Mouse (Mus musculus) left cerebral cortex, postnatal 10 days (tissue): ENCODE data around the gene Lmx1b. TPM values are rescaled to one million over a fixed set of nuclear protein-coding genes. Genes with fewer than 3 reads are reported as not detected.

Source experiments
- DNase-seq, 2 experiments: peaks; one replicate each; pipeline ENCODE4 v3.0.0; 2021 to 2022; ENCODE audit warnings: low spot score in 2 of 2, mixed read lengths in 1 of 2; ENCODE audit errors: extremely low spot score in 1 of 2
- intact Hi-C: fragments of 180-260 bp; cut with DNase I; formaldehyde crosslinking; loops from one replicate; pipeline ENCODE4 v1.15.1; 2025
- total RNA-seq, 2 experiments: library from RNA; stranded (reverse); gene quantifications; 2 replicates each; pipeline ENCODE4 v1.2.3; 2021

Gene Lmx1b
- total RNA-seq, 2 experiments from 2014 or later: 0.30 to 0.32 TPM

- DNase-seq: no peak
- intact Hi-C loops: no loop called here
Measured at GRCm38 (mm10) chr2:33646283-33646550, 5.9 kb upstream of the Lmx1b start.

GRCm38 (mm10) chr2:33645538-33646282, 5.4 kb upstream of the Lmx1b start:
- intact Hi-C loops: no loop called here
- no peak for DNase-seq

- intact Hi-C loops: loop anchor here (5.0 kb wide), 1 partner anchor 157 kb away; no protein-coding TSS in a partner anchor
- DNase-seq: peak in 1 of 2 experiments; percentile 21
Measured at GRCm38 (mm10) chr2:33643721-33644713, 3.7 kb upstream of the Lmx1b start.

- intact Hi-C loops: loop anchor here (5.0 kb wide), 1 partner anchor 156 kb away; no protein-coding TSS in a partner anchor
- DNase-seq: peak; percentile 37 to 75
Measured at GRCm38 (mm10) chr2:33642650-33643458, 2.5 kb upstream of the Lmx1b start.

GRCm38 (mm10) chr2:33641859-33642571, 1.7 kb upstream of the Lmx1b start:
- DNase-seq: no peak
- intact Hi-C loops: loop anchor here (5.0 kb wide), 1 partner anchor 155 kb away; no protein-coding TSS in a partner anchor

- peak in 1 of 2 experiments; percentile 60 for DNase-seq
- intact Hi-C loops: loop anchor here (5.0 kb wide), 1 partner anchor 154 kb away; no protein-coding TSS in a partner anchor
Measured at GRCm38 (mm10) chr2:33640978-33641858, 907 bp upstream of the Lmx1b start.

GRCm38 (mm10) chr2:33639301-33640170, 775 bp downstream of the Lmx1b start:
- peak in 1 of 2 experiments; percentile 43 for DNase-seq

GRCm38 (mm10) chr2:33638141-33638733, 2.1 kb downstream of the Lmx1b start:
- intact Hi-C loops: no loop called here
- DNase-seq: no peak

More at GRCm38 (mm10) chr2:33639301-33640170, 775 bp downstream of the Lmx1b start:
- intact Hi-C loops: loop anchor here (5.0 kb wide), 1 partner anchor 152 kb away; no protein-coding TSS in a partner anchor

- no peak for DNase-seq
- intact Hi-C loops: no loop called here
Measured at GRCm38 (mm10) chr2:33637288-33637687, 3.0 kb downstream of the Lmx1b start.

GRCm38 (mm10) chr2:33636628-33637188, 3.6 kb downstream of the Lmx1b start:
- intact Hi-C loops: no loop called here
- no peak for DNase-seq

- DNase-seq: peak in 1 of 2 experiments; percentile 17
- intact Hi-C loops: no loop called here
Measured at GRCm38 (mm10) chr2:33636117-33636521, 4.2 kb downstream of the Lmx1b start.

GRCm38 (mm10) chr2:33635323-33636116, 4.8 kb downstream of the Lmx1b start:
- DNase-seq: no peak
- intact Hi-C loops: no loop called here

- intact Hi-C loops: no loop called here
- no peak for DNase-seq
Measured at GRCm38 (mm10) chr2:33634481-33635090, 5.7 kb downstream of the Lmx1b start.

GRCm38 (mm10) chr2:33633955-33634354, 6.4 kb downstream of the Lmx1b start:
- intact Hi-C loops: no loop called here
- DNase-seq: no peak
